Mouse (Mus musculus) bone marrow macrophage, adult 2 months (primary cell): ENCODE results near the gene Olfr316.
"Not testable (repeated sequence)": the region's sequence is repeated elsewhere in the genome, so short reads cannot be mapped to it uniquely, and the experiment has no call there.

Experiments used
- CTCF ChIP-seq: IDR thresholded peaks from 2 replicates; pipeline ENCODE4 v1.5.1; 2012; ENCODE audit warnings: low read depth, mild to moderate bottlenecking, low read length, moderate library complexity
- POLR2A ChIP-seq: IDR thresholded peaks from 2 replicates; pipeline ENCODE4 v1.6.1; 2012; ENCODE audit warnings: mild to moderate bottlenecking, low read depth, low read length, borderline replicate concordance

DNA sequence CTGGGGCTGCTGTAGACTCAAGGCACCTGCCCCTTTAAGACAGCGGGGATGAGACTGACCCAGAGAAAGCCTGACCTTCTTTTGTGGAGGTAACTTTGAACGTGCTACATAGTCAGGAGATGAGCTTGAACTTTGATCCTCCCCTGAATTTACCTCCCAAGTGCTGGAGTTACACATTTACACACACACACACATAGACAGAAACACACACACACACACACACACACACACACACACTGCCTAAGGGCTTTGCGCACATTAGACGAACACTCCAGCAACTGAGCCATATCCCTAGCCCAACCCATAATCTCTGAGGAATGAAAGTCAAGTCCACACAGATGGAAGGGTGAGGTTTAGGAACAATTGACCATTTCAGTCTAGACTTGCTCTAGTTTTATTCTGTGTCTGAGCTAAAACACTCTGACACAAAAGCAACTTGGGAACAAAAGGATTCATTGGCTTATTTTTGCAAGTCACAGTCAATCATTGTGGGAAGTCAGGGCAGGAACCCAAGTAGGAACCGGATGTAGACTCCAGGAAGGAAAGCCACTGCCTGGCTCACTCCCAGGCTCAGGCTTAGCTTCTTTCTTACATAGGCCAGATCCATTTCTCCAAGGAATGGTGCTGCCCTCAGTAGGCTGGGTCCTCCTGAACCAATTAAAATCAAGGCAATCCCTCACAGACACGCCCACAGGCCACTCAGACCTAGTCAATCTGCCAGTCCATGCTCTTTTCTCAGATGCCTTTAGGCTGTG is 24.5 kb upstream of the Olfr316 start:
- not testable (repeated sequence) for TF ChIP-seq POLR2A, CTCF
